Mouse (Mus musculus): Measurements from ENCODE around the gene Mfsd11.

DNA sequence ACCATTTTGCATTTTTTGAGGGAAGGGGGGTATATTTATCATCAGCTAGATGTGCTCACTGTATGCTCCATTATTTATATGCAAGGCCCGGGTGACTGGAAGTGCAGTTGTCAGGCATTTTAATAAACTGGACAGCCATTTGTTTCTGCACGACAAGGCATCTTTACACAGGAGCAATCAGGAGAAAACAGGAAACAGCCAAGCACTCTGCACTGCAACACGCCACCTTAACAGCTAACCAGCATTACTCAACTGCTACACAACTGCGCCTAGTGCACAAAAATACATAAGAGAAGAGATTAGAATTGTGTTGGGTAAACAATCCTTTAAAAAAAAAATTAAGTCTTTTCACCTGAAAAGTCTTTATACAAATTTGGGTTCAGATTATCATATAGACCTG lies 2.2 kb upstream of the Mfsd11 start:
- no peak for TF ChIP-seq CTCF (IDR thresholded peaks at IDR 0.05; ENCODE audit: control insufficient read depth, insufficient read depth, low read length)
- no peak for TF ChIP-seq POLR2A (IDR thresholded peaks at IDR 0.05; ENCODE audit: borderline replicate concordance, control insufficient read depth, low read depth, low read length)
